ENCODE assay signal across 15 mouse cellular contexts in the genomic region with DNA sequence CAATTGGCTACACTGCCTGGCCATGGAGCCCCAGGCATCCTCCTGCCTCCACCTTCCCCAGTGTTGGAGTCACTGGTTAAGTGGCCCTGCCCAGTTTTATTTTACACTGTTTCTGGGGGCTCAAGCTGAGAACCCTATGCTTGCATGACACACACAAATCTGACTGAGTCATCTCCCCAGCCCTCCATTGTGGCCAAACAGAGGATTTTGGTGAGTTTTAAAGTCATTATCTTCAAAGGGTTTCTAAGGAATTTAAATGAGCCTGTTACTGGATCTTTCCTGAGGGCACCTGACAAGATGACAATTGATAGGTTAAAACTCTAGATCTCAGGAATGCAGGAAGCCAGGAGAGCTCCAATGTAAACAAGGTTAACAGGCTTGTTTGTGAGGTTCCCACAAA.
"Had no signal": no experiment of that assay in that cellular context is flagged by ENCODE, and none has a peak within 500 bp of the region (broad histone marks: within the 10 kb centered on the region; RNA-seq: fewer than 3 reads in every experiment).

No protein-coding gene starts in this region.

- H3K27ac ChIP-seq: kidney, embryonic 15.5 days; left cerebral cortex, adult 2 months; liver, embryonic 13.5 days; stomach, postnatal 0 days had no signal

- H3K9ac ChIP-seq: kidney, embryonic 15.5 days; liver, embryonic 13.5 days; lung, embryonic 14.5 days had no signal

- ATAC-seq: lung, postnatal 0 days had no signal

- H3K27me3 ChIP-seq: kidney, embryonic 15.5 days had no signal

- H3K4me3 ChIP-seq: kidney, embryonic 15.5 days; left cerebral cortex, adult 2 months; liver, embryonic 13.5 days; megakaryocyte, embryonic 14.5 days had no signal

- H3K4me2 ChIP-seq: kidney, embryonic 15.5 days; liver, embryonic 13.5 days; lung, embryonic 14.5 days; midbrain, embryonic 11.5 days had no signal

- H3K4me1 ChIP-seq: liver, embryonic 13.5 days had no signal

- H3K9me3 ChIP-seq: kidney, embryonic 15.5 days; liver, embryonic 13.5 days; megakaryocyte, embryonic 14.5 days had no signal

- H3K36me3 ChIP-seq: kidney, embryonic 15.5 days; liver, embryonic 13.5 days had no signal

- DNase-seq: kidney, postnatal 10 days; kidney, postnatal 36 days; layer of hippocampus, postnatal 36 days; liver, embryonic 13.5 days; lung, embryonic 14.5 days; lung, postnatal 36 days; midbrain, embryonic 14.5 days; thymus, adult 18-20 months; thymus, postnatal 36 days had no signal
